Mouse (Mus musculus): ENCODE results near the gene Gsta2.
"Not testable (repeated sequence)": the region's sequence is repeated elsewhere in the genome, so short reads cannot be mapped to it uniquely, and the experiment has no call there.

Gsta2 gene

GRCm38 (mm10) chr9:78365850-78366544 lies 10.4 kb upstream of the Gsta2 start:
- no peak for DNase-seq (ENCODE audit: low spot score)

- no peak for DNase-seq (ENCODE audit: low spot score)
These were observed 9.1 kb upstream of the Gsta2 start for GRCm38 (mm10) chr9:78364701-78365100.

- no peak for DNase-seq (ENCODE audit: low spot score)
These were observed 7.8 kb upstream of the Gsta2 start for GRCm38 (mm10) chr9:78363374-78363773.

GRCm38 (mm10) chr9:78360484-78360872 lies 4.9 kb upstream of the Gsta2 start:
- no peak for DNase-seq (ENCODE audit: low spot score)

GRCm38 (mm10) chr9:78359750-78360483 lies 4.3 kb upstream of the Gsta2 start:
- DNase-seq (ENCODE audit: low spot score), result no peak

DNA sequence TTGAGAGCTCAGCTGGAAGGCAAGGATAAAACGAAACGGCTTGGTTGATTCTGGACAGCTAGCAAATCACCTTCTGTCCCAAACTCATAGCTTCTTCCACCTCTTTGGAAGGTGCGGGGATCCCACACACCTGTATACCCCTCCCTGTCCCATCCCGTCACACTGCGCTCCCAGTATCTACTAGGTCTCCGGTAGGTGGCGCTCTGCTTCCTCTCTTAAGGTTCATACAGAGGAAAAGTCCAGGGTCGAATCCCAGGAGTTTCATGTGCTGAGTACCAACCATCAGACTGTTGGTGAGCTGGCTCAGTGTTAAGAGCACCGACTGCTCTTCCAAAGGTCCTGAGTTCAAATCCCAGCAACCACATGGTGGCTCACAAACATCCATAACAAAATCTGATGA lies 2.5 kb upstream of the Gsta2 start:
- DNase-seq (ENCODE audit: low spot score), result peak; percentile 89

DNA sequence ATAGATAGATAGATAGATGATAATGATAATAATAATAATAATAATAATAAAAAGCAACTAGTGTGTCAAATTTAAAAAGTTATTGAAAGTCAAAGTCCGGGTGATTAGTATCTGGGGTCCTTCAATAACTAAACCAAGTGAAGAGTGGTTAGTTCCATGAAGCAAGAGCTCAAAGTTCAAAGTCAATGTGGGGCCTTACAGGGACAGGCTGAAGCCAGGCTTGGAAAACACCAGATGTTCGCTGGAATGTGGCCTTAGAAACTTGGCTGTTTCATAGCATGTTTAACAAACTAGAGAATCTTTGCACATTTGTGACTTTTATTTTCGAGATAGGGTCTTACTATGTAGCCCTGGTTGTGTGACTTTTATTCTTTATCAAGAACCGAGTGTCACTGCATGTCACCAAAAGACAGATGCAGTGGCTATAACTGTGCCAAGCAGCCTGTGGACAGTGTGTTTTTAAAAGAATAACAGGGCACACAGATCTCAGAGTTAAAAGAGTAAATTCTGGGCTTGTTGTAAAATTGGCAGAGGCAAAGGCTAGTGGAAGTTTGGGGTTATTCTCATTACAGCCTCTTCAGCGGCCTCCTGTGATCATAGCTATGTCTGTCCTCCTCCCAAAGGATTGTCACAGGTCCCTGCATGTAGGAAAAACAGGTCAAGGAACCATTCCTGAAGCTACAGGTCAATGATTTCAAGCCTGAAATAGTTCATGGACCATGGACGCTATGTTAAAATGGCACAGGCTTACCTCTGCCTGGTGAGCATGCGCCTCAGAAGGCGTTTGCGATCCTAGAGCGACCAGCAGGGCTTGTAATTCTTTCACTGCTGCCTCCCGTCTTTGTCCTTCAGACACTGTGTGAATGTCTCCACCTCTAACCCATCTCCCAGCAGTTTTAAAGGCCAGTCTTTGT lies 666 bp downstream of the Gsta2 start:
- no peak for DNase-seq (ENCODE audit: low spot score)

GRCm38 (mm10) chr9:78351504-78352220 lies 3.9 kb downstream of the Gsta2 start:
- no peak for DNase-seq (ENCODE audit: low spot score)

GRCm38 (mm10) chr9:78350007-78350406 lies 5.6 kb downstream of the Gsta2 start:
- DNase-seq (ENCODE audit: low spot score), result not testable (repeated sequence)

DNA sequence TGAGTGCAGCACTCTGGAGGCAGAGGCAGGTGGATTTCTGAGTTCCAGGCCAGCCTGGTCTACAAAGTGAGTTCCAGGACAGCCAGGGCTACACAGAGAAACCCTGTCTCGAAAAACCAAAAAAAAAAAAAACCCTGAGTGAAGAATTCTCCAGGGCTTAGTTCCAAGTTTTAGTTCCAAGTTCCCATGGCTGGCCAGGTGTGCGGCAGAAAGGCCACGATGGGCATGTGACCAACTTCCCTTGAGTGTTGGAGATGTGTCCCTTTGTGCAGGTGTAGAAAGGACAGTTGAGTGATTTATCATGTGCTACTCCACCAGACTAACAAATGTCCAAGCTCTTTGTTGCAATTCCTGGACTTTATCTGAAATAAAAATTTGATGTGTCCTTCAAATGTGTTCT lies 6.4 kb downstream of the Gsta2 start:
- not testable (repeated sequence) for DNase-seq (ENCODE audit: low spot score)

DNA sequence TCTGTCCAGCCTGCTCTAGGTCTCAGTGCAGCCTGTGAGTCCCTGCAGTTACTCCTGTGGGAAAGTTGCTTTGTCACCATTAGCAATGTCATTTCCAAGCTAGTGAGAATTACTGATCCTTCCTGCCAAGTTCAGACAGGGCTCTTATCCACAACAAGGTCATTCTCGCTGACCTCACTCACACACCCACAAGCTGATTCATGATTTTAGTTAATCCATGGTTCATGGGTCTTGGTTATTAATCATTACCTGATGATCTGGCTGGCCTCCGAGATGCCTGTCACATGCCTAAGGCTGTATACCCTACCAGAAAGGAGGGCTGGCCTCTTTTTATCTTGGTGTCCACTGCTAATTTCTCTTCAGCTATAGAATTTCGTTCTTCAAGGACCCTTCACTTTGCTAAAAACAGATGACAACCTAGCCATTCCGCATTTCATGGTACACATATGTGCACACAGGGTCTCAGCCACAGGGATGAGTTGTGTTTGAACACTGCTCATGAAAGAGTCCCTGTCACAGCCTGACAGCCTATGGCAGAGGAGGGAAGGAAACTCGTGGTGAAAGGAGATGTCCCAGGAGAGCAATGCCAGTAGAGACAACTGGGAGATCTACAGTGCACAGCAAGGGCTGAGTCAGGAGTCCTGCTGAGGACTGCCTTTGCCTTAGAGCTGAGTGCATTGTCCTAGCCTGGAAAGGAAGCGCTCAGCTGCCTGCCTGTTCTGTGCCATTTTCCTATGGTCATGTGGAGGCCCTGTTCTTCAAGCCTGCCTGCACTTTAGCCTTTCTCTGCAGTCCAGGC lies 7.2 kb downstream of the Gsta2 start:
- DNase-seq (ENCODE audit: low spot score), result not testable (repeated sequence)

DNA sequence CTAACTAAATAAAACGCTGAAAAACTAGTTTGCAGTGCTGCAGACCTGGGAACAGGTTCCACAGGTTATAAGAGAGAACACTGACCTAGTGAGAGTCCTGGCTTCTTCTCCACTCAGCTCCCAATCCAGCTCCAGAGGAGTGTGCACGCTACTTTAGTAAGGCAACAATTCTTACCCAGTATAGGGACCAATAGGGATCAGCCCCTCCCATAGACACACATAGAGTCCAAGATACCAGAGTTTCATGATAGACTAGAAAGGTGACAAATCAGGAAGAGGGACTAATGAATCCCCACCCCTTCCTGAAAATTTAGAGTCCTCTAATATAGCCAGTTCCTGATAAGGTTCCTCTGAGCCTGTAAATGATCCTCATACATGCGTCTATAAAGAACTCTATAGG lies 8.6 kb downstream of the Gsta2 start:
- DNase-seq (ENCODE audit: low spot score), result no peak

DNA sequence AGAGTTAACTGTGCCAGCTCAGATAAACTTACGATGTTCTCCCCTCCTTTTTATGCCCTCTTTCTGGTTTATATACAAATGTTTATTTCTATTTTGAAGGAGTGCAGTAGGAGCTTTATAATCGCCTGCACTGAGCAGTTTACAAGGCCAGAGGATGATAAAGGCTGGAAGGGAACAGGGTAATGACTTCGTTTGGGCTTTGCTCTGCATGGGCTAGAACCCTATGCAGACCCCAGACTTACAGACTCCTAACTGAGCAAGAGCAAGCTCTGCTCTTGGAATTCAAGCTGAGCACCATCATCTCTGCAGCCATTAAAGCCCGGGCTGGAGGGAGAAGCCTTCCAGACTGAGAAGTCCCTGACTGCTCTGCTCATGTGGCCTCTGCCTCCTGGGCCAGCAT lies 10.4 kb downstream of the Gsta2 start:
- not testable (repeated sequence) for DNase-seq (ENCODE audit: low spot score)

- not testable (repeated sequence) for DNase-seq (ENCODE audit: low spot score)
These were observed 12.5 kb downstream of the Gsta2 start for GRCm38 (mm10) chr9:78343055-78343454.

DNA sequence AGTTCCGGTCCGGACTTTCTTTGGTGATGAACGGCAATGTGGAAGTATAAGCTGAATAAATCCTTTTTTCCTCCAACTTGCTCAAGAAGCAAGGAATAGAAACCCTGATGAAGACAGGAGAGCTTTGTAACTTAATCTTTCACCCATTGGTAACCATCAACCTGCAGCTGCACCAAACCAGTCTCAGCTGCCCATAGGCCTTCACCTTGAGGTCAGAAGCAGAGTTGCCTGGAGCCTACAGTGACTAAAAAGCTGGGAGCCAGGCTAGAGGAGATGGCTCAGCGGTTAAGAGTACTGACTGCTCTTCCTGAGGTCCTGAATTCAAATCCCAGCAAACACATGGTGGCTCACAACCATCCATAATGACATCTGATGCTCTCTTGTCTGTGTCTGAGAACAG lies 13.1 kb downstream of the Gsta2 start:
- DNase-seq (ENCODE audit: low spot score), result not testable (repeated sequence)

- peak; percentile 64 for DNase-seq (ENCODE audit: low spot score)
These were observed 15.3 kb downstream of the Gsta2 start for GRCm38 (mm10) chr9:78340324-78340723.

DNA sequence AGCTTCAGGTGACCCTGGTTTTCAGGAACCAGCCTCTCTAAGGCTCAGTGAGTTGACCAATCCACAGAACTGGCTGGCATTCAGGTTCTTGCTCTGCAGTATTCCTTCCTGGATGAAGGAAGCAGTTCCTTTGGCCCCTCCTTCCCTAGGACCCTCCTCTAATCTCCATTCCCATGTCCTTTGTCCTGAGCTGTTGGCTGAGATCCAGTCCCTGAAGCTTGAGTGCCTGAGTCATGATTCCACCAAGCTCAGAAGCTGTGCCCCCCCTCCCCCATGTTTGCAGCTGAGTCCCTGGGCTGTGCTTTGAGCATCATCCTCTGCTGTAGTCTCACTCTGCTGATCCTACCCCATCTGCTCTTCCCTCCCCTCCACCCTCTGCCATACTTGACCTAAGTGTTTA lies 18.5 kb downstream of the Gsta2 start:
- not testable (repeated sequence) for DNase-seq (ENCODE audit: low spot score)

- DNase-seq (ENCODE audit: low spot score), result not testable (repeated sequence)
These were observed 28.3 kb downstream of the Gsta2 start, which contains the start of gene Omt2b for GRCm38 (mm10) chr9:78327289-78327688. Gene Omt2b (plus strand): TSS chr9:78327589.

DNA sequence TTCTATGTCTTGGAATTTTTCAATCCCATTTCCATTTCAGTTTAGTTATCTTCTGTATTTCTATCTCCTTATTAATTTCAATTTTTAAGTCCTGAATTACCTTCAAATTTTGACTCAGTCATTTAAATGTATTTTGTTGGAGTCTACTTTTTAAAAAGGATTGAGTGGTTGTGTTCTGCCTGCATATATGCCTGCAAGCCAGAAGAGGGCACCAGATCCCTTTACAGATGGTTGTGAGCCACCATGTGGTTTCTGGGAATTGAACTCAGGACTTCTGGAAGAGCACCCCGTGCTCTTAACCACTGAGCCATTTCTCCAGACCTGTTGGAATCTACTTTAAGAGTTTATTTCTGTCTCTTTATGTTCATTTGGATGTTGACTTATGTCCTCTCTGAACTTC lies 36.1 kb downstream of the Gsta2 start:
- peak; percentile 11 for DNase-seq (ENCODE audit: low spot score)

DNA sequence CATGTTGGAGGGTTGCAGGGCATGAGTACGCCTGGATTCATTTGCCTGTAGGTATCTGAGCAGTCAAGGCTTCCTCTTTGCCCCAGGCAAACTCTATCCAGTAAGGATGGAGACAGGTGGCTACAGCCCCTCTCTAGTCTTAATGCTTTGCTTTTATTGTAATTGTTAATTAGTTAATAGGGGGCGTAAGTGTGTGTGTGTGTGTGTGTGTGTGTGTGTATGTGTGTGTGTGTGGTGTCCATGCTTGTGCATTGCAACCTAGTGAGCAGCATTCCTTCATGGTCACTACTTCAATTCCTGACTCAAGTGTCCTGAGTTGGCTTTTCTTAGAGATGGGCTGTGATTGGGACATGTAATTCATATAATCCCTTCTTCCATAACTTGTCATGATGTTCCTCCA lies 40.9 kb downstream of the Gsta2 start, which contains the start of gene Omt2a:
Omt2a (minus strand) TSS at position 101 of the 400 bp plus-strand sequence.
- no peak for DNase-seq (ENCODE audit: low spot score)

DNA sequence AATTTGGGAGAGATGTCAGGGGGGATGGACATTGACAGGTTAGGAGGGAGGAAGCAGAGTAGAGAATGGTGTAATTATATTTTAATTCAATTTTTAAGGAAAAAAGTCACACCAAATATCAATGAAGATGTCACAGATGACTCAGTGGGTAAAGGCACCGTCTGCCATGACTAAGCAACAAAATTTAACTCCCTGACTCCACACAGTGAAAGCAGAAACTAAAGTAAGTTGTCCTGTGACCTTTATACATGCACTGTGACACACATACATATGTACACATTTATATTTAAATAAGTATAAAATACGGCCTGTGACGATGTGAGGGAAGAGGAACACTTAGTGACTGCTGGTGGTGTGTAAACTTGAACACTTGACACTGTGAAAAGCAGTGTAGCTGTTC lies 47.5 kb downstream of the Gsta2 start:
- DNase-seq (ENCODE audit: low spot score), result not testable (repeated sequence)
